Mouse (Mus musculus) cortical plate, adult 2 months (tissue): ENCODE results near the gene Fdxacb1. TPM values are rescaled to one million over a fixed set of nuclear protein-coding genes. Genes with fewer than 3 reads are reported as not detected.
A peak's percentile ranks its signal among the peaks of the same experiment; 100 is the strongest.

ENCODE experiments used
- H3K27ac ChIP-seq: fragments of 200-500 bp; 2 replicates; pipeline ENCODE4 v1.5.1; 2012; ENCODE audit warnings: low read length, control low read depth, inconsistent platforms; ENCODE audit not compliant: insufficient read depth
- H3K4me1 ChIP-seq: fragments of 200-500 bp; 2 replicates; pipeline ENCODE4 v1.6.1; 2011; ENCODE audit warnings: low read length; ENCODE audit not compliant: control insufficient read depth, insufficient read depth
- H3K4me3 ChIP-seq: fragments of 200-500 bp; 2 replicates; pipeline ENCODE4 v1.5.1; 2011; ENCODE audit warnings: mild to moderate bottlenecking, low read length, control low read depth; ENCODE audit not compliant: insufficient read depth
- CTCF ChIP-seq: fragments of 200-500 bp; IDR thresholded peaks from 2 replicates; pipeline ENCODE4 v1.5.1; 2011; ENCODE audit warnings: mild to moderate bottlenecking, control low read depth, low read length; ENCODE audit not compliant: insufficient read depth; ENCODE audit errors: extremely low read depth
- POLR2A ChIP-seq: fragments of 200-500 bp; IDR thresholded peaks from 2 replicates; pipeline ENCODE4 v1.6.1; 2011; ENCODE audit warnings: mild to moderate bottlenecking, low read length, control low read depth; ENCODE audit not compliant: insufficient read depth; ENCODE audit errors: extremely low read depth
- polyA plus RNA-seq: library from polyadenylated mRNA; depleted of rRNA; stranded (reverse); fragments of >200 nt; gene quantifications from 2 replicates; pipeline ENCODE4 v1.2.3, GENCODE M21; 2012; rRNA removed

The Fdxacb1 gene
- polyA plus RNA-seq, 1 experiment: 7.9 TPM

GRCm38 (mm10) chr9:50819716-50820115 is 51.7 kb downstream of the Fdxacb1 start:
- TF ChIP-seq CTCF (no peak), POLR2A (no peak)
- Histone ChIP-seq H3K4me1 (peaks cover 7% of the 10 kb centered on the region), H3K4me3 (no peak overlapping the region), H3K27ac (peak overlapping the region; percentile 9; the same call in 1 of the 2 replicates)

GRCm38 (mm10) chr9:50821651-50822050 is 53.6 kb downstream of the Fdxacb1 start:
- TF ChIP-seq POLR2A: no peak
- TF ChIP-seq CTCF: no peak
- Histone ChIP-seq H3K4me1 (peaks cover 7% of the 10 kb centered on the region), H3K27ac (no peak overlapping the region), H3K4me3 (no peak overlapping the region)

GRCm38 (mm10) chr9:50822216-50822615 is 54.2 kb downstream of the Fdxacb1 start:
- Histone ChIP-seq H3K4me3 (no peak overlapping the region), H3K27ac (no peak overlapping the region), H3K4me1 (peaks cover 7% of the 10 kb centered on the region)
- TF ChIP-seq POLR2A (no peak), CTCF (no peak)

Other genes starting within 250 kb of the Fdxacb1 start
- 59.7 and 62.6 TPM in 2 replicates for gene Pts, start 239.5 kb upstream of the Fdxacb1 start, polyA plus RNA-seq
- gene Il18, start 213.4 kb upstream of the Fdxacb1 start, polyA plus RNA-seq: 67.8 and 69.3 TPM in 2 replicates
- gene Bco2, start 213.1 kb upstream of the Fdxacb1 start, polyA plus RNA-seq: 4.3 TPM in 2 replicates
- not detected in 2 replicates for gene Tex12, start 206.9 kb upstream of the Fdxacb1 start, polyA plus RNA-seq
- gene Sdhd, start 164.4 kb upstream of the Fdxacb1 start, polyA plus RNA-seq: 139 and 145 TPM in 2 replicates
- gene Timm8b, start 164.3 kb upstream of the Fdxacb1 start, polyA plus RNA-seq: 465 and 504 TPM in 2 replicates
- gene Pih1d2, start 150.9 kb upstream of the Fdxacb1 start, polyA plus RNA-seq: 4.4 and 4.9 TPM in 2 replicates
- gene Nkapd1, start 150.8 kb upstream of the Fdxacb1 start, polyA plus RNA-seq: 14.1 and 14.7 TPM in 2 replicates
- 49.4 and 49.8 TPM in 2 replicates for gene Dlat, start 108.5 kb upstream of the Fdxacb1 start, polyA plus RNA-seq
- 47.0 and 47.2 TPM in 2 replicates for gene Dixdc1, start 28.7 kb upstream of the Fdxacb1 start, polyA plus RNA-seq
- 2.7 and 3.7 TPM in 2 replicates for gene 2310030G06Rik, start 21.7 kb upstream of the Fdxacb1 start, polyA plus RNA-seq
- 267 and 331 TPM in 2 replicates for gene Cryab, start 16.9 kb upstream of the Fdxacb1 start, polyA plus RNA-seq
- 3.8 and 4.9 TPM in 2 replicates for gene Hspb2, start 15.9 kb upstream of the Fdxacb1 start, polyA plus RNA-seq
- 22.2 and 23.7 TPM in 2 replicates for gene Alg9, start 6.8 kb downstream of the Fdxacb1 start, polyA plus RNA-seq
- 101 and 102 TPM in 2 replicates for gene 1110032A03Rik, start 7.3 kb downstream of the Fdxacb1 start, polyA plus RNA-seq
- gene Ppp2r1b, start 77.1 kb downstream of the Fdxacb1 start, polyA plus RNA-seq: 13.2 and 14.9 TPM in 2 replicates
- 20.0 and 21.6 TPM in 2 replicates for gene Sik2, start 240.8 kb downstream of the Fdxacb1 start, polyA plus RNA-seq